Mouse (Mus musculus) kidney, postnatal 4 days (tissue): ENCODE results near the gene Mcpt2.
"Not testable (repeated sequence)": the region's sequence is repeated elsewhere in the genome, so short reads cannot be mapped to it uniquely, and the experiment has no call there.

Experiments used
- DNase-seq, 2 experiments: peaks; one replicate each; pipeline ENCODE4 v3.0.0; 2021; ENCODE audit warnings: mixed read lengths in 2 of 2

The Mcpt2 gene

DNA sequence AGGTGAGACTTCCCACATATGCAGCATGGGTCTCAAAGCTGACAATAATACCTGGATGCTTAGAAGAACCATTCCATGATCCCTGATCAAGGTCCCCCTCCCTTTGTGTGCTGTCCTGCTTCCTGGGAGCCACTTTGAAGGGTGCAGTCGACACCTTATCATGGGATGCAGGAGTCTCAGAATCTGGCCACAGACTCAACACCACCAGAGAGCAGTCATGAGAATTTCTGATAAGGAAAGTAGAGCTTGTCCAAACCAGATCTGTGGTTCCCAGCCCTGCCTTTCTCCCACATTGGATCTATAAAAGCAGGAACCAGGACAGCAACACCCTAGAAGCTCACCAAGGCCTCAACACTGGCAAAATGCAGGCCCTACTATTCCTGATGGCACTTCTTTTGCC, at the start of gene Mcpt2:
Mcpt2 (plus strand) TSS at position 250 of the 400 bp plus-strand sequence.
- not testable (repeated sequence) for DNase-seq

DNA sequence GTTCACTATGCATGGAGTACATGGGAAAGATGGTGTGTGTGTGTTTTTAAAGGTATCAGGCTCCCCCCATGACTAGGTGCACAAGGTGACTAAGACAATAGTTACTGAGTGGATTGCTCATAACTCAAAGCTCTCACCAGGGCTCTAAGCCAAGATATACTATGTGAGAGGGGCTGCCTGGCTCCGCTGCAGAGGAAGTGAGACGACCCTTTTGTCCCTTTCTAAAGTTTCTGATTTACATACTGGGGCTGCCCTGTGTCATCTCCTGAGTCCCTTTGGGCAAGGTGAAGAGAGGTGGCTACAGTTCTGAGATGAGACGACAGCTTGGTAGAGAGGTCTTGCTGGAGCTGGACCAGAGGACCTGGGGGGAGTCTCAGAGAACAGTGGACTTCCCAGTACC, 28.7 kb upstream of the Mcpt2 start:
- no peak for DNase-seq

DNA sequence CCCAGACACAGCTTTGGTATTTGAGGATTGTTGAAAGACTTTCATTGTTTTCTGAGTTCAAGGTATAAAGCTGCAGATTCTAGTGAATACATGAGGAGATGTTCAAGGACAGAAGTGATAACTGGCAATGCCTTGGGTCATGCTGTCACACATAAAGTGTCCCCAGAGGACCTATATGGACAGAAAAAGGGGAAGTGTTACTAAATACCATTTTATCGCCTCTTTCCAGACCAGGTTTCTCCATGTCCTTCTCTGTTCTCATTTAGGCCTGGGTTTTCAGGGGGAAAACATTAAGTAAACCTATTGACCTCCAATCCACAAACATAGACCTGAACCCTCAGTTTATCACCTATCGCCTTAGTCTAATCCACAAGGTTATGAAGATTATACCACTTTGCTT, 27.9 kb upstream of the Mcpt2 start:
- DNase-seq, result no peak

DNA sequence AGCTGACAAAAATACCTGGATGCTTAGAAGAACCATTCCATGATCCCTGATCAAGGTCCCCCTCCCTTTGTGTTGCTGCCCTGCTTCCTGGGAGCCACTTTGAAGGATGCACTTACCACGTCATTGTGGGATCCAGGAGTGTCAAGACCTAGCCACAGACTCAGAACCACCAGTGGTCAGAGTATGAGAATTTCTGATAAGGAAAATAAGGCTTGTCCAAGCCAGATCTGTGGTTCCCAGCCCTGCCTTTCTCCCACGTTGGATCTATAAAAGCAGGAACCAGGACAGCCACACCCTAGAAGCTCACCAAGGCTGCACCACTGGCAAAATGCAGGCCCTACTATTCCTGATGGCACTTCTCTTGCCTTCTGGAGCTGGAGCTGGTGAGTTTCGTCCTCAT, 24.2 kb upstream of the Mcpt2 start, which contains the start of gene Mcpt1:
Mcpt1 (plus strand) TSS at position 301 of the 400 bp plus-strand sequence.
- not testable (repeated sequence) for DNase-seq

DNA sequence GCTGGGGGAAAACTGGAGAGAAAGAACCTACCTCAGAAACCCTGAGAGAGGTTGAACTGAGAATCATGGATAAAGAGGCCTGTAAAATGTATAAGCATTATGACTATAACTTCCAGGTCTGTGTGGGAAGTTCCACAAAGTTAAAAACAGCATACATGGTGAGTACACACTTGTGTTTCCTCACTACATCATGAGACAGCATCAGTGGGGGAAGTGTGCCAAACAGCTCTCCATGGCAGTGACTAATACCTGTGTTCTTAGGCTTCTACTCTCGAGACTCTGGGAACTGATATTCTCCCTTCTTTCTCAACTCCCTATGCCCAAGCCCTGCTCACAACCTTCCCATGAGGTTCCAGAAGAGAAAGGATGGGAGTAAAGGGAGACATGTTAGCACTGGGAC, 22.4 kb upstream of the Mcpt2 start:
- no peak for DNase-seq

DNA sequence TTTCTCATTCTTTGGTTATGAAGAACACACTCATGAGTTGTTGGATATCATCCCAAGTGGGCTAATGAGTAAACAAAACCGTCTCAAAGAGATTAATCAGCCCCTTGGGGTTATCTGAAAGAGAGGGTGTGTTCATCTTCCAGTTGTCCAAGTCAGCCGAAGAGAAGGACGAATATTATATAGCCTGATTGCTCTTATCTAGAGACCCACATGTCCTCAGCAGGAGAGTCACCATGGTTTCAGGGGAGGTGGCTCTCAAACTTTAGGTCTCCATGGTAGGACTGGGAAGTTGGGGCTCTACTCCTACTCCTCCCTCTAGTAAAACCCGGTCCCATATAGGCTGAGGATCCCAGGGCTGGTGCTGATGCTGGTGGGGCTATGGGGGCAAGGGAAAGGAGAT, 20.5 kb upstream of the Mcpt2 start:
- DNase-seq, result not testable (repeated sequence)

DNA sequence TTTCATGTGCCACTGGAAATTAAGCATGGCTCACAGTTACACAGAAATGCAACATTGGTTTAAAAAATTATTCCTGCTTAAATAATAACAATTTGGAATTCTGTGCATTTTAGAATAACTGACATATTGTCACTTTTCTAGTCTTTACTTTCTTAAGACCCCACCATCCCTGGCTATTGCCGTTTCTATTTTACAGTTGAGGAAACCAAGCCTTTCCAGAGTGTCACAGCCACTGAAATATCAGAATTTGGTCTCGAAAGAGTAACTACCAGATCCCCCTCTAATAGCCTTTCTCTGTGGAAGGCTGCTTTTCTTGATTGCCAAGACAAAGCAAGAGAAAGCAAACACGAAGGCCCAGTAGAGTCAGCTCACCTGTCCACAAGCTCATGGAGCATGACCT, 11.4 kb upstream of the Mcpt2 start, which contains the start of gene Mcpt9:
Mcpt9 (minus strand) TSS at position 101 of the 400 bp plus-strand sequence.
- not testable (repeated sequence) for DNase-seq

DNA sequence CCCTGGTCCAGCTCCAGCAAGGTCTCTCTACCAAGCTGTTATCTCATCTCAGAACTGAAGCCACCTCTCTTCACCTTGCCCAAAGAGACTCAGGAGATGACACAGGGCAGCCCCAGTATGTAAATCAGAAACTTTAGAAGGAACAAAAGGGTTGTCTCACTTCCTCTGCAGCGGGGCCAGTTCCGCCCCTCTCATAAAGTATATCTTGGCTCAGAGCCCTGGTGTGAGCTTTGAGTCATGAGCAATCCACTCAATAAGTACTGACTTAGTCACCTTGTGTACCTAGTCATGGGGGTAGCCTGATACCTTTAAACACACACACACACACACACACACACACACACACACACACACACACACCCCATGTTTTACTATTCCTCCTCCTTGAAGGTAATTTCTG, 7.4 kb upstream of the Mcpt2 start:
- no peak for DNase-seq

DNA sequence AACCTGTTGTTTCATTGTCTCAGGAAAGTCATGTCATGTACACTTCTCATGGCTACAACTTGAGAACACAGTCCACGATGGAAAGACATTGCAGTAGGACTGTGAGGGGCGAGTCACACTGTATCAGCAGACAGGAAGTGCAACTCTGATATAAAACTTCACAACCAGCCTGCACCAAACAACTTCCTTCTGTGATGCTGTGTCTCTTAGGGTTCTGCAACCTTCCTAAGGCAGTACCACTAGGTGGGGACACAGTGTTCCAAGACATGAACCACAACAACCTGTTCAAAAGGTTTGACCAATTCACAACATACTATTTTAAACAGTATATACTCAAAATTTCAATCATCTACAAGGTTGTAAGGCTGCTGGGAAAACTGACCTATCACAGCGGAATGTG, 13.6 kb downstream of the Mcpt2 start:
- DNase-seq, result no peak

DNA sequence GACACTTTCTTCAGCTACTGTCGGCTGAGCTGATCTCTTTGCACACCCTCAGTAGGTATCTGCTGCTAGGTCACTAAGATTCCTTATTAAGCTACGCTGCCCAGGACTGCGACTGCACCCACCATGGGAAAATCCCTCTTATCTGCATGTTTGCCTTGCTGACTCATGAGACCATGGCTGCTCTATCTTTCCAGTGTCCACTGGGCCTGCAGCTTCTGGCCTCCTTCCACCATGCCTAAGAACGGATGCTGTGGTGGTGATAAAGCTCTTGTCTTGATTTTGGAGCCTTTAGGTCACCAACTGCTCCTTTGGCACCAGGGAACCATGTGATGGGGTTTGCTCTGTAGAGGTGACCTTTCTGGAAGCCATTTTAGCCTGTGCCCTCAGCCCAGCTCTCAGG, 15.9 kb downstream of the Mcpt2 start:
- DNase-seq, result no peak

DNA sequence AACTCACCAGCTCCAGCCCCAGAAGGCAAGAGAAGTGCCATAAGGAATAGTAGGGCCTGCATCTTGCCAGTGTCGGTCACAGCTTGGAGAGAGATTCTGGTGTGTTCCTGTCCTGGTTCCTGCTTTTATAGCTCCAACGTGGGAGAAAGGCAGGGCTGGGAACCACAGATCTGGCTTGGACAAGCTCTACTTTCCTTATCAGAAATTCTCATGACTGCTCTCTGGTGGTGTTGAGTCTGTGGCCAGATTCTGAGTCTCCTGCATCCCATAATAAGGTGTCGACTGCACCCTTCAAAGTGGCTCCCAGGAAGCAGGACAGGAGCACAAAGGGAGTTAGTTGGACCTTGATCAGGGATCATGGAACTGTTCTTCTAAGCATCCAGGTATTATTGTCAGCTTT, 20.4 kb downstream of the Mcpt2 start, which contains the start of gene Mcpt4:
Mcpt4 (minus strand) TSS at position 101 of the 400 bp plus-strand sequence.
- DNase-seq, result not testable (repeated sequence)

DNA sequence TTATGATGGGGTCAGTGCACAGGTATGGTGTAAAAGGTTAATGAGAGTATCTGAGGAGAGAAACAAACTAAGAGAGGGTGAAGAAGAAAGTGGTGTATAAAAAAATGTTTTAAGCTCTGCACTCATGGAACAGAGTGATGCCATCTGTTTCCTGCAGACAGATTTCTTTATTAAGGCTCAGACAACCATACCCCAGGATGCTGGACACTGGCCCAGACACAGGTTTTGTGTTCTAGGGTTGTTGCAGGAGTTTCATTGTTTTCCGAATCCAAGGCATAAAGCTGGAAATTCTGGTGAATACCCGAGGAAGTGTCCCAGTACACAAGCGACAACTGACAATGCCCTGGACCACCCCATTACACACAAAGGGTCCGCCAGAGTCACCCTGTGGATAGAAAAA, 40.2 kb downstream of the Mcpt2 start:
- DNase-seq, result no peak

DNA sequence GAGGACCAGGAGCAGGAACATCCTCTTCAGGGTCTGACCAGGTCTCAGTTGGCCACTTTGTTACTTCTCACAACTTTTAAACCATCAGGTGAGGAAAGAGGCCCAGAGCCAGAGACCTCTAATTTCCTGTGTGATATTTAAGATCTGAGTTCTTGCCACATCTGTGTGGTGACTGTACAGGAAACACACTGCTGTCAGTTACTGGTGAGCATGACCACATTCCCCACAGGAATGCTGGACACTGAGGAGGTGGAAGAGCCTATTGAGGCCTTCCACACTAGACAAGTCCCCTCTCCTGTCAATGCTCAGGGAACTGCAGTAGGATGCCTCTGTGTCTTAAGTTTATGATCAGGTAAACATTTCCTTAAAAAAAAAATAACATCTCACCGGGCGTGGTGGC, 43.3 kb downstream of the Mcpt2 start, which contains the start of gene Mcpt8:
Mcpt8 (minus strand) TSS at position 107 of the 400 bp plus-strand sequence.
- DNase-seq, result no peak

DNA sequence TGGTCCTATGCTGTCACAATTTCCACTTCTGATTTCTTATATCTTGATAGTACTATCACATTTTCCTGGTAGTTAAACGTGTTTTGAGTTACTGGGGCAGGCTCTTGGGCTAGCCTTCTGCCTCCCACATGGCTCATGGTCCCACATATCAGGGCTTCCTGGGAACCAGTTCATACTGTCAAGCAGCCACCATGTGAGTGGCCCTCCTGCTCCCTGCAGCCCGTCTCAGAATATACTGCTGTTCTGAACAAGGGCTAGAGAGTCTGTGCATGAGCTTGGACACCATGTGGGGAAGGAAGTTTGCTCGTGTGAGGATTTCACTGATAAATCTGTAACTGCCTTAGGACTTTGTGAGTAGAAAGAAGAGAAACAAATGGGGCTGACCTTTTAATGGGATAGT, 44.9 kb downstream of the Mcpt2 start:
- no peak for DNase-seq

DNA sequence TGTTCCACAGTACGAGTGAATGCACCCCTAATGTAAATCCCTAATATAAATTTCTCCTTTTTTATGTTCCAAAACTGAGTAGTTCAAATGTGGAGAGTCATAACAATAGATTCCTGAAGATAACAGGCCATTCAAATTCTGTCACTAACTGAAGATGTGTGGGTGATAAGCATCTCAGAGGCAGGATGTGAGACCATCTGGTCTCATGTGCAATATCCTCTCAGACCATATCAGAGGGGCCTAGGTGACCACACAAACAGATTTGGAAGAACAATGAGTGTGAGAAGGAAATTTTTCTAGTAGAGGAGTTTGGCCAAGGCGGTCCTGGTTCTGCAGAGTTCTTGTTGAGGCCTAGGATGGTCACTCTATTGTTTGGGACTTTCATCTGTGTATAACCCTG, 51.5 kb downstream of the Mcpt2 start:
- DNase-seq, result no peak
